Mouse (Mus musculus) retina, postnatal 7 days (tissue): ENCODE measurements around the gene Chmp1a.
A peak's percentile ranks its signal among the peaks of the same experiment; 100 is the strongest.

Experiments
- DNase-seq: peaks from one replicate; pipeline ENCODE4 v3.0.0-alpha.2; 2012; ENCODE audit warnings: low read depth, low spot score

Gene Chmp1a

GRCm38 (mm10) chr8:123156070-123156773 lies 56.3 kb downstream of the Chmp1a start:
- DNase-seq, result no peak

- peak; percentile 49 for DNase-seq
Measured at GRCm38 (mm10) chr8:123155177-123155576, 57.4 kb downstream of the Chmp1a start.
